Mouse (Mus musculus): ENCODE measurements at regions not wholly inside any gene's neighbourhood (a gene's known extent, or its start where the extent isn't known, plus 50 kb on each side); places are given as distances from the start of the nearest gene placed in this dataset.

DNA sequence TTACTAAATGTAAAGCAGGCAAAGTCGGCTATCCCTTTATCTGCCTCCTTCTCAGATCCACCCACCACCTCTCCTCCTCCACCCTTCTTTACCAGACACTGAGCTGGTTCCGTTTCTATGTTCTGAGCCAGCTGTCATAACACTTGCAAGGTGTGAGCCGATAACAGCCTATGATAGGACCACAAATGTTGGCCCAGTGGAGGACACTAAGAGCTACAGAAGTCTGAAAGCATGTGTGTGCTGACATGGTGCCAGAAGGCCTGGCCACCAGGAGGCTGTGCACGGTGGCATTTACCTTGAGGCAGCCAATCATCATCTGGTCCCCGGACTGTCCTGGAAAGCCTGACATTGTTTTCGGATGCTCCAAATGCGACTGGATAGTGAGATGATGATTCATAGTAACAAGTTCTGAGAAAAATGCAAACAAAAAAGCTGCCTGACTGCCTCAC lies 63.5 kb upstream of the Max start:
- no peak for TF ChIP-seq POLR2A (IDR thresholded peaks at IDR 0.05; ENCODE audit: low read depth, low read length)
- TF ChIP-seq CTCF (IDR thresholded peaks at IDR 0.05; ENCODE audit: extremely low read depth, insufficient read depth, insufficient read length, insufficient replicate concordance): no peak
